9 mouse cellular contexts compared by ENCODE assay signal in genomic region chr4:142989175-142989574, GRCm38 (mm10).
DNase-seq lines count a peak whose midpoint lies in the region; ATAC-seq lines count a peak whose summit lies in the region.
"Had no signal": no experiment of that assay in that cellular context is flagged by ENCODE, and none has a peak within 500 bp of the region (broad histone marks: within the 10 kb centered on the region; RNA-seq: fewer than 3 reads in every experiment).

No protein-coding gene starts in this region.

- H3K9me3 ChIP-seq in heart, embryonic 13.5 days = no peaks in the 10 kb centered on the region
- no peaks in the 10 kb centered on the region for H3K9me3 ChIP-seq in forebrain, embryonic 14.5 days (replicated peaks; ENCODE audit: control insufficient read depth, low read length)
- no peaks in the 10 kb centered on the region for H3K9me3 ChIP-seq in limb, embryonic 13.5 days

- peak overlapping the region; percentile 40 for H3K4me2 ChIP-seq in heart, embryonic 13.5 days
- no peak overlapping the region for H3K4me2 ChIP-seq in forebrain, embryonic 14.5 days (ENCODE audit: low read length)
- peak overlapping the region; percentile 35 for H3K4me2 ChIP-seq in limb, embryonic 13.5 days (replicated peaks)

- H3K27me3 ChIP-seq in heart, embryonic 13.5 days (replicated peaks) = no peaks in the 10 kb centered on the region
- no peaks in the 10 kb centered on the region for H3K27me3 ChIP-seq in forebrain, embryonic 14.5 days (replicated peaks; ENCODE audit: control insufficient read depth, insufficient read depth, low read length)
- no peaks in the 10 kb centered on the region; the same call in 1 of the 2 replicates for H3K27me3 ChIP-seq in limb, embryonic 13.5 days

- no peaks in the 10 kb centered on the region for H3K36me3 ChIP-seq in heart, embryonic 13.5 days
- no peaks in the 10 kb centered on the region for H3K36me3 ChIP-seq in forebrain, embryonic 14.5 days (ENCODE audit: control insufficient read depth, insufficient read depth, low read length)
- H3K36me3 ChIP-seq in limb, embryonic 13.5 days = no peaks in the 10 kb centered on the region

- no peaks in the 10 kb centered on the region for H3K4me1 ChIP-seq in heart, embryonic 13.5 days
- no peaks in the 10 kb centered on the region for H3K4me1 ChIP-seq in forebrain, embryonic 14.5 days (ENCODE audit: control insufficient read depth, insufficient read depth, low read length)
- 0 out of 2 replicates have a peak, but pooled peaks cover 3% of the 10 kb centered on the region for H3K4me1 ChIP-seq in limb, embryonic 13.5 days

- no peak overlapping the region for H3K27ac ChIP-seq in heart, embryonic 13.5 days (replicated peaks)
- H3K27ac ChIP-seq in forebrain, embryonic 14.5 days (ENCODE audit: low read depth, low read length) = no peak overlapping the region
- no peak overlapping the region for H3K27ac ChIP-seq in limb, embryonic 13.5 days

- ATAC-seq in heart, embryonic 13.5 days (ENCODE audit: extremely low read depth, insufficient number of reproducible peaks, low FRiP score, low TSS enrichment) = no peak
- ATAC-seq in forebrain, embryonic 14.5 days = no peak
- ATAC-seq in limb, embryonic 13.5 days (ENCODE audit: low FRiP score, low read depth) = peak; percentile 59; the same call in 1 of the 2 replicates

- DNase-seq in heart, postnatal 25 days (ENCODE audit: low spot score) = no peak
- DNase-seq in Muller cell, postnatal 12 days (ENCODE audit: inconsistent ontology term) = peak; percentile 32
- peak; percentile 64 for DNase-seq in forebrain, embryonic 14.5 days (ENCODE audit: low spot score)
- no peak for DNase-seq in adrenal gland, postnatal 36 days
- no peak for DNase-seq in urinary bladder, postnatal 10 days (ENCODE audit: low spot score)
- DNase-seq in frontal cortex, postnatal 14 days (ENCODE audit: low spot score in 2 of 2) = no peak
- DNase-seq: layer of hippocampus, postnatal 36 days had no signal

- no peak overlapping the region for H3K4me3 ChIP-seq in heart, embryonic 13.5 days
- H3K4me3 ChIP-seq in forebrain, embryonic 14.5 days (ENCODE audit: low read depth, low read length) = no peak overlapping the region
- H3K4me3 ChIP-seq in limb, embryonic 13.5 days = no peak overlapping the region

- H3K9ac ChIP-seq in heart, embryonic 13.5 days = no peak overlapping the region
- H3K9ac ChIP-seq in forebrain, embryonic 14.5 days (ENCODE audit: low read length) = no peak overlapping the region
- H3K9ac ChIP-seq in limb, embryonic 13.5 days = no peak overlapping the region

- WGBS in heart, embryonic 13.5 days = 8% methylated on average over 8 of the region's 8 CpGs
- WGBS in forebrain, embryonic 14.5 days = 5% methylated on average over 8 of the region's 8 CpGs
- 4% methylated on average over 8 of the region's 8 CpGs for WGBS in limb, embryonic 13.5 days

- intact Hi-C loops in heart, postnatal 25 days (cut with DNase I) = no loop called here

Comparison
In these comparisons a context has a peak if more than half of its experiments do, and no peak if none do; other contexts are left out.
1. DNase-seq: peak in Muller cell, postnatal 12 days (single experiment) and forebrain, embryonic 14.5 days (single experiment); none in heart, postnatal 25 days (single experiment), adrenal gland, postnatal 36 days (0 of 2), urinary bladder, postnatal 10 days (single experiment) and frontal cortex, postnatal 14 days (0 of 2).